Mouse (Mus musculus) liver, embryonic 14.5 days (tissue): ENCODE measurements around the gene C1qb. TPM values are rescaled to one million over a fixed set of nuclear protein-coding genes. Genes with fewer than 3 reads are reported as not detected.

Experiments used
- ATAC-seq: fragments of 200-750 bp; cut with Nextera tagmentation; 2 replicates; pipeline ENCODE4 v1.8.0; 2017; ENCODE audit warnings: moderate number of reproducible peaks, mild to moderate bottlenecking, moderate library complexity; ENCODE audit not compliant: insufficient read depth
- DNase-seq, 3 experiments: peaks; one replicate each; pipeline ENCODE4 v3.0.0-alpha.2; 2012 to 2013; ENCODE audit warnings: low read depth in 3 of 3, low spot score in 3 of 3
- H3K27ac ChIP-seq: fragments of 300-500 bp; sonication (generic); 2 replicates; pipeline ENCODE4 v1.5.1; 2014; ENCODE audit warnings: moderate library complexity, mild to moderate bottlenecking, control low read depth, inconsistent platforms
- H3K27me3 ChIP-seq: fragments of 300-500 bp; sonication (generic); 2 replicates; pipeline ENCODE4 v1.6.1; 2014; ENCODE audit warnings: mild to moderate bottlenecking, low read length, moderate library complexity; ENCODE audit not compliant: control insufficient read depth, insufficient read depth
- H3K36me3 ChIP-seq: fragments of 300-500 bp; sonication (generic); replicated peaks from 2 replicates; pipeline ENCODE4 v1.6.1; 2014; ENCODE audit warnings: low read depth; ENCODE audit not compliant: control insufficient read depth, insufficient read depth
- H3K4me1 ChIP-seq, 2 experiments: fragments of 200-500 bp in 1 of 2; fragments of 300-500 bp in 1 of 2; sonication (generic) in 1 of 2; replicated peaks; 2 replicates each; pipeline ENCODE4 v1.6.1; 2012 to 2014; ENCODE audit warnings: antibody characterized with exemption in 1 of 2, inconsistent platforms in 1 of 2, low read length in 1 of 2; ENCODE audit not compliant: control insufficient read depth in 2 of 2, insufficient read depth in 2 of 2
- H3K4me2 ChIP-seq: fragments of 300-500 bp; sonication (generic); 2 replicates; pipeline ENCODE4 v1.6.1; 2014; ENCODE audit warnings: low read depth, mild to moderate bottlenecking, control low read depth, moderate library complexity
- H3K4me3 ChIP-seq, 2 experiments: fragments of 200-500 bp in 1 of 2; fragments of 300-500 bp in 1 of 2; sonication (generic) in 1 of 2; 2 replicates each; pipeline ENCODE4 v1.5.1; 2012 to 2014; ENCODE audit warnings: low read depth in 2 of 2, low read length in 2 of 2, mild to moderate bottlenecking in 2 of 2, control low read depth in 1 of 2, inconsistent platforms in 1 of 2, moderate library complexity in 1 of 2; ENCODE audit not compliant: insufficient read depth in 1 of 2
- H3K9ac ChIP-seq: fragments of 300-500 bp; sonication (generic); replicated peaks from 2 replicates; pipeline ENCODE4 v1.6.1; 2014; ENCODE audit warnings: mild to moderate bottlenecking, control low read depth, moderate library complexity
- H3K9me3 ChIP-seq: fragments of 300-500 bp; sonication (generic); 2 replicates; pipeline ENCODE4 v1.6.1; 2016; ENCODE audit warnings: low read length, mixed read lengths; ENCODE audit not compliant: control insufficient read depth
- CTCF ChIP-seq: IDR thresholded peaks from 2 replicates; pipeline ENCODE4 v1.5.1; 2016; ENCODE audit warnings: antibody characterized with exemption, low read depth, control low read depth
- EP300 ChIP-seq: IDR thresholded peaks from 2 replicates; pipeline ENCODE4 v1.6.1; 2016; ENCODE audit warnings: antibody characterized with exemption, low read depth
- WGBS: fragments of 180-500 bp; shearing (Covaris S2); extraction: QIAGEN DNeasy Blood & Tissue Kit; methylation state at CpG from one replicate; pipeline ENCODE4 v1.1.7; 2014; ENCODE audit not compliant: insufficient replicate concordance; 5-methylcytosine and 5-hydroxymethylcytosine counted together
- polyA plus RNA-seq, 2 experiments: library from polyadenylated mRNA; depleted of rRNA in 1 of 2; stranded (reverse) in 1 of 2; unstranded in 1 of 2; fragments of >200 nt; fragmentation: Nextera tagmentation in 1 of 2; extraction: Ambion mirVana in 1 of 2; gene quantifications; 2 replicates each; pipeline versions ENCODE4 v1.2.1 to v1.2.3; 2012 to 2014

Gene C1qb
- polyA plus RNA-seq, 2 experiments: 57.9 to 100 TPM

DNA sequence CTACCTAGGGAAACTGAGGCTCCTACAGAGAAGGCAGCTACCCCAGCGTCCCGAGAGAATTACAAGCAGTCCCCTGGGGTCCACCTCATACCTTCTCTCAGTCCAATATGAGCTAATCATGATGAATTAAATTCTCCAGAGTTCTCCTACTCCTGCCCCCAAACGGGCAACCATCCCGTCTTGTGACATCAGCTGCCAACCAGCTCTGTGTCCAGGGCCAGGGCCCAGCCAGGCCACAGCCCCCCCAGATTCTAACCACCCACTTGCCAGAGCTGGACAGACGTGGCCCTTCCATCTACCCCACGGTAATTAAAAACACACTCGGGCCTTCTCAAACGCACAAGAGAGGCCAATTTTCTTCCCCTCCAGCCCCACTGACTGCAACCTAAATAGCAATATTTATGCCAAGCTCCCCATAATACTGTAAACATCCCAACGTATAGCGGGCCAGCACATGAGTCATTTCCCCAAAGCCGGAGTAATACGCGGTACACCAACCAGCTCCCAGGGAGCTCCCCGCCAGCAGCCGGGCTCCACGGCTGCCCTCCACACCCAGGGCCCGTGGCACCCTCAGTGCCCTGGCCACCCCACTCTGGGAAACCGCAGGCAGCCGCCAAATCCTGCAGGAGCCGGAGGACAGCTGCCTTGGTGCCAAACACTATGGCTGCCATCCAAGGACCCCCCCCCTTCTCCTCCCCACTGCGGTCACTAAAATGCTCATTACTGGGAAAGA, 52.2 kb downstream of the C1qb start:
- H3K27ac ChIP-seq: no peak overlapping the region
- H3K27me3 ChIP-seq: peaks cover 57% of the 10 kb centered on the region
- no peak overlapping the region for H3K4me3 ChIP-seq
- no peak for TF ChIP-seq EP300
- no peak for TF ChIP-seq CTCF
- ATAC-seq (no peak), DNase-seq (no peak)
- H3K4me2 ChIP-seq: no peak overlapping the region
- no peak overlapping the region for H3K9ac ChIP-seq
- no peaks in the 10 kb centered on the region for H3K9me3 ChIP-seq
- WGBS: 66% methylated on average over 21 of the region's 21 CpGs
- H3K36me3 ChIP-seq: no peaks in the 10 kb centered on the region
- H3K4me1 ChIP-seq: no peaks in the 10 kb centered on the region

DNA sequence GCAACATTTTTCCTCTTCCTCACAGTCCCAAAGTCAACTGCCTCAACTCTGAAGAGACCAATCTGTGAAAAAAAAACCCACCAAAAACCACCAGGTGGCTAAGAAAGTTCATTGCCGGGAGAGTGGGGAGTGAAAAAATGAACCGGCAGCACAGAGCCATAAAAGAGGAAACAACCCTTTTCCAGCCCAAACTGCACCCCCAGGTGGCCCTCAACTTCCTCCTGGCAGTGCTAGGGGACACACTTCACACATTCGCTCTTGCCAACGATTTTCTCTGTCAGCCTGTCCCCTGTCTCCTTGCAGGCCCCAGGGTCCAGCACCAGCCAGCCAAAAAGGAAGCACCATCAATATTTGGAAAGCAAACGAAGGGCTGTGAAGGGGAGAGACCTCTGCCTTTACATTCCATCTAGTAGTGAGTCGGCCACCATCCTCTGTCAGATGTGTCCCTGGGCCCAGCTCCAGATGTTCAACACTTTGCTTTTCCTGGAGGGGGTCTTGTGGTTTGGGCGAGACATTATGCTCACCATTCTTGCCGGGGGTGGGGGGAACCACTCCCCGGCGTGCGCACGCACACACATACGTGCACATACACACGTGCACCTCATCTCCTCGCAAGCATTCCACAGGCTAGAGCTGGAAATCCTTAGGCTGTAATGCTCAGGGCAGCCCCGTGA, 53.3 kb downstream of the C1qb start:
- TF ChIP-seq CTCF: no peak
- no peak for TF ChIP-seq EP300
- Histone ChIP-seq H3K9ac (no peak overlapping the region), H3K27ac (no peak overlapping the region), H3K4me1 (no peaks in the 10 kb centered on the region), H3K4me2 (no peak overlapping the region), H3K27me3 (peaks cover 50% of the 10 kb centered on the region), H3K9me3 (no peaks in the 10 kb centered on the region), H3K4me3 (no peak overlapping the region), H3K36me3 (no peaks in the 10 kb centered on the region)
- DNase-seq (no peak), ATAC-seq (no peak)
- 37% methylated on average over 16 of the region's 16 CpGs for WGBS

DNA sequence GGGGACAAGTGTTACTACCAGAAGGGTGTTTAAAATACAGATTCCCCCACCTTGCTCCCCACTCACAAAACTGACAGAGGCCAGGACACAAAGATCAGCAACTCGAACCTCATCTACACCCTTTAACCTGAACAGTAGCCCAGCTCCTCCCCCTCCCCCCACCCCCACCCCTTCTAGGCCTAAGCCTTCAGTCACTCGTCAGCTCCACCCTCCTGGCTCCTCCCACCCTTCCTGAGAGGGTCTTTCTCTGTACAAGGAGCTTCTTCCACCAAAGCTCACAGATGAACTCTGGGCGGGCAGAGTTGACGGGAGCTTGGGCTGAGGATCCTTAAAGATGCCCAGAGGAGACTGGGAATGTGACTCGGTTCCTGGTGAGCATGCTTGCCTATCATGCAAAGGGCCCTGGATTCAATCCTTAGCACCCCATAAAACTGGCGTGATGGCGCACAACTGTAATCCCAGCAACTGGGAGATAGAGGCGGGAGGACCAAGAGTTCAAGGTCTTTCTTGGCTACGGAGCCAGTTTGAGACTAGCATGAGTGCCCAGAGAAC, 55.6 kb downstream of the C1qb start:
- Histone ChIP-seq H3K4me2 (no peak overlapping the region), H3K36me3 (no peaks in the 10 kb centered on the region), H3K27me3 (peaks cover 27% of the 10 kb centered on the region), H3K4me1 (no peaks in the 10 kb centered on the region), H3K9me3 (no peaks in the 10 kb centered on the region), H3K9ac (no peak overlapping the region), H3K4me3 (no peak overlapping the region), H3K27ac (no peak overlapping the region)
- ATAC-seq: no peak
- TF ChIP-seq EP300: no peak
- TF ChIP-seq CTCF: no peak
- DNase-seq: no peak
- WGBS: 48% methylated on average over 9 of the region's 9 CpGs

Other genes starting within 250 kb of the C1qb start
- gene Ephb2, start 50.2 kb downstream of the C1qb start, polyA plus RNA-seq (2012; rRNA removed): 0.41 and 0.47 TPM in 2 replicates
- 0.11 and 0.17 TPM in 2 replicates for gene Ephb2, start 50.2 kb downstream of the C1qb start, polyA plus RNA-seq (2014; fragmentation: Nextera tagmentation; extraction: Ambion mirVana)
- gene C1qc, start 6.9 kb upstream of the C1qb start, polyA plus RNA-seq (2012; rRNA removed): 34.1 and 37.4 TPM in 2 replicates
- 46.5 and 50.2 TPM in 2 replicates for gene C1qc, start 6.9 kb upstream of the C1qb start, polyA plus RNA-seq (2014; fragmentation: Nextera tagmentation; extraction: Ambion mirVana)
- 23.8 and 26.4 TPM in 2 replicates for gene C1qa, start 12.6 kb upstream of the C1qb start, polyA plus RNA-seq (2012; rRNA removed)
- 40.9 and 41.0 TPM in 2 replicates for gene C1qa, start 12.6 kb upstream of the C1qb start, polyA plus RNA-seq (2014; fragmentation: Nextera tagmentation; extraction: Ambion mirVana)
- gene Epha8, start 70.6 kb upstream of the C1qb start, polyA plus RNA-seq (2012; rRNA removed): 0.25 and 0.28 TPM in 2 replicates
- 0.04 and 0.08 TPM in 2 replicates for gene Epha8, start 70.6 kb upstream of the C1qb start, polyA plus RNA-seq (2014; fragmentation: Nextera tagmentation; extraction: Ambion mirVana)
- 1.8 TPM in 2 replicates for gene Zbtb40, start 162.6 kb upstream of the C1qb start, polyA plus RNA-seq (2012; rRNA removed)
- 1.1 and 1.4 TPM in 2 replicates for gene Zbtb40, start 162.6 kb upstream of the C1qb start, polyA plus RNA-seq (2014; fragmentation: Nextera tagmentation; extraction: Ambion mirVana)